Mouse (Mus musculus) frontal cortex, postnatal 14 days (tissue): Measurements from ENCODE around the gene Zfp503.
A peak's percentile ranks its signal among the peaks of the same experiment; 100 is the strongest.

Experiments used
- DNase-seq, 2 experiments: peaks; one replicate each; pipeline ENCODE4 v3.0.0; 2022; ENCODE audit warnings: low spot score in 2 of 2

Gene Zfp503

GRCm38 (mm10) chr14:21968978-21969377, 20.4 kb downstream of the Zfp503 start:
- DNase-seq = peak; percentile 34 to 45

- no peak for DNase-seq
Observed at GRCm38 (mm10) chr14:21967375-21968010, 21.9 kb downstream of the Zfp503 start.

- no peak for DNase-seq
Observed at GRCm38 (mm10) chr14:21966276-21966675, 23.1 kb downstream of the Zfp503 start.

GRCm38 (mm10) chr14:21962381-21963050, 26.9 kb downstream of the Zfp503 start:
- no peak for DNase-seq

- DNase-seq = no peak
Observed at GRCm38 (mm10) chr14:21959243-21959642, 30.2 kb downstream of the Zfp503 start.

GRCm38 (mm10) chr14:21958643-21959042, 30.8 kb downstream of the Zfp503 start:
- no peak for DNase-seq

GRCm38 (mm10) chr14:21952541-21952940, 36.9 kb downstream of the Zfp503 start:
- no peak for DNase-seq

GRCm38 (mm10) chr14:21951896-21952523, 37.4 kb downstream of the Zfp503 start:
- DNase-seq = no peak

- no peak for DNase-seq
Observed at GRCm38 (mm10) chr14:21944946-21945345, 44.5 kb downstream of the Zfp503 start.

GRCm38 (mm10) chr14:21941581-21941980, 47.8 kb downstream of the Zfp503 start:
- no peak for DNase-seq

- no peak for DNase-seq
Observed at GRCm38 (mm10) chr14:21937116-21937515, 52.3 kb downstream of the Zfp503 start.

- DNase-seq = no peak
Observed at GRCm38 (mm10) chr14:21936102-21936630, 53.2 kb downstream of the Zfp503 start.
